Mouse (Mus musculus) embryonic facial prominence, embryonic 11.5 days (tissue): ENCODE measurements around the gene Rasgef1b. TPM values are rescaled to one million over a fixed set of nuclear protein-coding genes. Genes with fewer than 3 reads are reported as not detected.

Source experiments
- ATAC-seq: fragments of 200-750 bp; cut with Nextera tagmentation; replicated peaks from 2 replicates; pipeline ENCODE4 v1.8.0; 2017; ENCODE audit warnings: low read depth; ENCODE audit not compliant: insufficient number of reproducible peaks, low FRiP score, low TSS enrichment
- DNase-seq: peaks from one replicate; pipeline ENCODE4 v3.0.0-alpha.2; 2015; ENCODE audit warnings: low spot score
- H3K27ac ChIP-seq: fragments of 300-500 bp; sonication (generic); replicated peaks from 2 replicates; pipeline ENCODE4 v1.5.1; 2014; ENCODE audit warnings: mild to moderate bottlenecking, low read depth, low read length, control low read depth
- H3K27me3 ChIP-seq: fragments of 300-500 bp; sonication (generic); 2 replicates; pipeline ENCODE4 v1.6.1; 2014; ENCODE audit warnings: mild to moderate bottlenecking, low read length, moderate library complexity, mixed read lengths; ENCODE audit not compliant: control insufficient read depth, insufficient read depth
- H3K36me3 ChIP-seq: fragments of 300-500 bp; sonication (generic); replicated peaks from 2 replicates; pipeline ENCODE4 v1.6.1; 2014; ENCODE audit warnings: low read depth, mild to moderate bottlenecking, low read length, moderate library complexity, mixed read lengths; ENCODE audit not compliant: control insufficient read depth, insufficient read depth
- H3K4me1 ChIP-seq: fragments of 300-500 bp; sonication (generic); 2 replicates; pipeline ENCODE4 v1.6.1; 2014; ENCODE audit warnings: low read length, mixed read lengths; ENCODE audit not compliant: control insufficient read depth, insufficient read depth
- H3K4me2 ChIP-seq: fragments of 300-500 bp; sonication (generic); 2 replicates; pipeline ENCODE4 v1.6.1; 2014; ENCODE audit warnings: low read depth, mild to moderate bottlenecking, control low read depth, low read length, moderate library complexity
- H3K4me3 ChIP-seq: fragments of 300-500 bp; sonication (generic); 2 replicates; pipeline ENCODE4 v1.5.1; 2014; ENCODE audit warnings: low read depth, low read length, control low read depth
- H3K9ac ChIP-seq: fragments of 300-500 bp; sonication (generic); replicated peaks from 2 replicates; pipeline ENCODE4 v1.6.1; 2014; ENCODE audit warnings: mild to moderate bottlenecking, control low read depth, low read length
- H3K9me3 ChIP-seq: fragments of 300-500 bp; sonication (generic); replicated peaks from 2 replicates; pipeline ENCODE4 v1.6.1; 2016; ENCODE audit warnings: mild to moderate bottlenecking, low read length, inconsistent platforms, mixed read lengths; ENCODE audit not compliant: control insufficient read depth
- WGBS: fragments of 180-500 bp; shearing (Covaris S2); extraction: QIAGEN DNeasy Blood & Tissue Kit; methylation state at CpG from one replicate; pipeline ENCODE4 v1.1.7; 2014; 5-methylcytosine and 5-hydroxymethylcytosine counted together
- polyA plus RNA-seq: library from polyadenylated mRNA; unstranded; fragments of >200 nt; fragmentation: Nextera tagmentation; extraction: Ambion mirVana; gene quantifications from 2 replicates; pipeline ENCODE4 v1.2.1, GENCODE M21; 2014

The Rasgef1b gene
- polyA plus RNA-seq, 1 experiment from 2014 or later = 14.2 TPM

DNA sequence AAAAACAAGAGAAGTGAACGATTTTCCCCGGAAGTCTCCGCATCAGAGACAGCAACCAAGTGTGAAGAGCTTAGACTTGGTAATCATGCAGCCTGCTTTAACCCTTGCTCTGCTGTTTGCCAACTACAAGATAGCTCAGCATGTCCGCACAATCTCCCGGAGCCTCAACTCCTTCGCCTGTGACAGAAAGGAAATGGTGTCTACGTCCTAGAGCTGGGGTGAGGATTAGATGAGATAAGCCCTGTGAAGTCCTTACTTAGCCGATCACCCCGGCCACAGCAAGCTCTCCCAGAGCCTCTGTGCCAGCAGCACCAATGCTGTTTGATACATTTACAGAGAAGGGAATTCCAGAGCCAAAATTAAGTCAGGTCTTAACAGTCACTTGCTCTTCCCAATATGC is 235.0 kb downstream of the Rasgef1b start:
- no peak overlapping the region for H3K9ac ChIP-seq
- no peaks in the 10 kb centered on the region for H3K4me1 ChIP-seq
- no peaks in the 10 kb centered on the region for H3K27me3 ChIP-seq
- WGBS = 77% methylated on average over 9 of the region's 9 CpGs
- no peak for ATAC-seq
- H3K9me3 ChIP-seq = no peaks in the 10 kb centered on the region
- DNase-seq = no peak
- no peak overlapping the region for H3K4me3 ChIP-seq
- no peaks in the 10 kb centered on the region for H3K36me3 ChIP-seq
- H3K27ac ChIP-seq = no peak overlapping the region
- H3K4me2 ChIP-seq = no peak overlapping the region

DNA sequence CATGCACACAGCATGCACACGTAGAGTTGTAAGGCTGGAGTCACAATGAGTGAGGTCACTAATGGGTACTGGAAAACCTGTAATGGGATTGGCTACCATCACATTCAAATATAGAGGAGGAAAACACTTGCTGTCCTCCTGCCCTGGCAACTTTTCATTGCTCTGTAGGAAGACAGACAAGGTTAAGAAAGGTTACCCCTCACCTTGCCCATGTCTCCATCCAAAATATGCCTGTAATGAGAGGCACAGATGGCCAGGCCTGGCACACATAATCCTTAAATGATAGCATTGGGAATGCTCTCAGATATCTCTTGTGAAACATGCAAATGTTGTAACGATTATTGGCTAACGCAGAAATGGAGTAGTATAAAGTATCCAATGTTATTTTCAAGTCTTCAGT is 235.8 kb downstream of the Rasgef1b start:
- H3K27me3 ChIP-seq = no peaks in the 10 kb centered on the region
- no peak overlapping the region for H3K27ac ChIP-seq
- no peak for ATAC-seq
- H3K4me3 ChIP-seq = no peak overlapping the region
- DNase-seq = no peak
- H3K4me2 ChIP-seq = no peak overlapping the region
- H3K9me3 ChIP-seq = no peaks in the 10 kb centered on the region
- WGBS = 85% methylated on average over 3 of the region's 3 CpGs
- no peak overlapping the region for H3K9ac ChIP-seq
- no peaks in the 10 kb centered on the region for H3K36me3 ChIP-seq
- no peaks in the 10 kb centered on the region for H3K4me1 ChIP-seq

DNA sequence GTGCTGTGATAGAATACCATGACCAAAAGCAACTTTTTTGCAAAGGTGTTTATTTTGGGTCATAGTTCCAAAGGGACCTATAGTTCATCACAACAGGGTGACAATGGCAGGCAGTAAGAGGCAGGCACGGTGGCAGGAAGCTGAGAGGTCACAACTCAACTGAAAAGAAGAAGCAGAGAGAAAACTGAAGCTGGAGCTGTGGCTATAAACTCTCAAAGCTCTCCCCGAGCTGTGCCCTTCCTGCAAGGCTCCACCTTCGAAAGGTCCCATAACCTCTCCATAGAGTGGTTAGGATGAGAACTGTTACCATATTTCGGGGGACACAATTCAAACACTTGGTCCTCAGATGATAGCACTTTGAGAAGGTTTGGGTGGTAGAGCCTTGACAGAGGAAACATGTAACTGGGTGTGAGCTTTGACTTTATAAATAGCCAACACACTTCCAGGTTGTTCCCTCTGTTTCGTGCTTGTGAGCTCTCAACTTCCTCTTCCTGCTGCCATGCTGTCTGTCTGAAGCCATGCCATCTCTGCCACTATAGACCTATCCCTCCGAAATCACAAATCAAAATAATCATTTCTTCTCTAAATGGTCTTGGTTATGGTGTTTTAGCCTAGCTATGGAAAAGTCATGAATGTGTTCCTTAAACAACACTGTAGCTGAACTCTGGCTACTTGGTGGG is 240.2 kb downstream of the Rasgef1b start:
- no peaks in the 10 kb centered on the region for H3K27me3 ChIP-seq
- WGBS = 86% methylated on average over 6 of the region's 6 CpGs

DNA sequence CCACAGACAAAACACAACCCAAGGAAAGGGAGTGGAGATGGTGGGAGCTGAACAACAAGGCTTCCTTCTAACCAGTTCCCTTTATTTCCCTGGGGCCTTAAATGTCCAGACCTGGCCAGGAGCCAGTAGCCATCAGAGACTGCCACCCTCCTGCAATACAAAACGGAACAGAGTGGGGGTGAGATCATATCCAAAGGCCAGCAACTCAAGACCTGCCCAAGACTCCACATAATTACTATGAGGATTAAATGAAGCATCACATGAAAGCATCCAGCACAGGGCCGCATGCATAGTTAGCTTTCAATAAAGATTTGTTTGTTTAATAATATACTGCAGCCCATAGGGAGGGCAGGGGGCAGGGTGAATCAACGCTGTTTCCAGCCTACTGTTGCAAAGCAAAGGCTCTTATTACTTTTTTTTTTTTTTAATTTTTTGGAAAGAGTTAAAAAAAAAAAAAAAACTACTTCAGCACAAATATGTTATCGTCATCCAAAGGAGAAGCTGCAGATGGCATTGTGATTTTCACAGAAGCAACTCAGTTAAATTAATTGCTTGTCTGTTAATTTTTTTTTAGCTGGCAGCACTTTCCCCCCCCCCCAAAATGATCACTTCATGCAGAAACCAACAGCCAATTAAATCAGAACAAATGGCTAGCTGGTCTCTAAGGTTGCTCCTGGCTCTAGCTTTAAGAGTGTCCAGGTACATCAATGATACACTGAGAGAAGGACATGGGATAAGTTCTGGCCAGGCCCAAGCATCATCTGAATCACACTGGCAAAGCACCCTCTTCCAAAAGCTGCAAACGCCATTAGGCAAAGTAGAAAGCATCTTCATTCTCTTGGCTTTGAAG is 241.6 kb downstream of the Rasgef1b start:
- ATAC-seq (no peak), DNase-seq (no peak)
- Histone ChIP-seq H3K4me2 (no peak overlapping the region), H3K27ac (no peak overlapping the region), H3K9me3 (no peaks in the 10 kb centered on the region), H3K9ac (no peak overlapping the region), H3K36me3 (no peaks in the 10 kb centered on the region), H3K4me1 (no peaks in the 10 kb centered on the region), H3K27me3 (no peaks in the 10 kb centered on the region), H3K4me3 (no peak overlapping the region)
- 66% methylated on average over 5 of the region's 5 CpGs for WGBS

More for the DNA sequence above, 240.2 kb downstream of the Rasgef1b start:
- H3K4me1 ChIP-seq = no peaks in the 10 kb centered on the region
- ATAC-seq (no peak), DNase-seq (no peak)
- no peaks in the 10 kb centered on the region for H3K36me3 ChIP-seq
- no peak overlapping the region for H3K9ac ChIP-seq
- H3K4me2 ChIP-seq = no peak overlapping the region
- H3K9me3 ChIP-seq = no peaks in the 10 kb centered on the region
- no peak overlapping the region for H3K4me3 ChIP-seq
- H3K27ac ChIP-seq = no peak overlapping the region

DNA sequence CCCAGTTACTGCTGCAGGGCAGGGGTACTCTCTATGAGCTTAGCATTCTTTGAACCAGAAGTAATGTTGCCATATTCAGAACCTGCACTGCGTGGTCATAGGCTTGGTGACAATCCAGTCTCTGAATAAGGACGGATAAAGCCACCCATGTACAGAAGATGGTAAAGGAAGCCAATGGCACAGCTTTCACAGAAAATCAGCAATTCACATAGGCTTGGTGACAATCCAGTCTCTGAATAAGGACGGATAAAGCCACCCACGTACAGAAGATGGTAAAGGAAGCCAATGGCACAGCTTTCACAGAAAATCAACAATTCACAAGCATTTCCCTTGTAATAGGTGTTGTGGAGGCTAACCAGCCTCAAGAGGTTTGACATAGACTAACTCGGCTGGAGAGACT is 245.7 kb downstream of the Rasgef1b start:
- Histone ChIP-seq H3K36me3 (no peaks in the 10 kb centered on the region), H3K4me1 (no peaks in the 10 kb centered on the region; the same call in 1 of the 2 replicates), H3K9me3 (no peaks in the 10 kb centered on the region), H3K27me3 (no peaks in the 10 kb centered on the region), H3K9ac (no peak overlapping the region), H3K4me3 (no peak overlapping the region), H3K4me2 (no peak overlapping the region), H3K27ac (no peak overlapping the region)
- ATAC-seq = no peak
- DNase-seq = no peak
- WGBS = 84% methylated on average over 5 of the region's 5 CpGs

DNA sequence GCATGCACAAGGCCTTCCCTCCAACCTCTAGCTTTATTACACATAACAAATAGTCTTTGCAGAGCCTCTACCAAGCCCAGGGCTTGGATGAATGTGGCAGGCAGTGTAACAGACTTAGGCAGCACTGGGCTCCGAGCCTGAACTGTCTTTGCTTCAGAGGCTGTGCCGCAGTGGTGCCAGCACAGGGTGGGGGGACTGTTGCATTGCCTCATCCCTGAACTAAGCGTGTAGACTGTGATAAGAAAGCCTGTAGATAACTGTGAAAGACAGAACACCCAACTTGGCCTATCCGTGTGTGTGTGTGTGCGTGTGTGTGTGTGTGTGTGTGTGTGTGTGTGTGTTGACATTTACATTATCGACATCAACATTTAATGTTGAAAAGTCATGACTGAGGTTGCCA is 246.3 kb downstream of the Rasgef1b start:
- H3K9me3 ChIP-seq = no peaks in the 10 kb centered on the region
- H3K4me2 ChIP-seq = no peak overlapping the region
- no peak overlapping the region for H3K9ac ChIP-seq
- DNase-seq = no peak
- H3K4me3 ChIP-seq = no peak overlapping the region
- no peak overlapping the region for H3K27ac ChIP-seq
- 88% methylated on average over 6 of the region's 6 CpGs for WGBS
- no peaks in the 10 kb centered on the region for H3K27me3 ChIP-seq
- H3K36me3 ChIP-seq = no peaks in the 10 kb centered on the region
- no peak for ATAC-seq
- no peaks in the 10 kb centered on the region; the same call in 1 of the 2 replicates for H3K4me1 ChIP-seq

DNA sequence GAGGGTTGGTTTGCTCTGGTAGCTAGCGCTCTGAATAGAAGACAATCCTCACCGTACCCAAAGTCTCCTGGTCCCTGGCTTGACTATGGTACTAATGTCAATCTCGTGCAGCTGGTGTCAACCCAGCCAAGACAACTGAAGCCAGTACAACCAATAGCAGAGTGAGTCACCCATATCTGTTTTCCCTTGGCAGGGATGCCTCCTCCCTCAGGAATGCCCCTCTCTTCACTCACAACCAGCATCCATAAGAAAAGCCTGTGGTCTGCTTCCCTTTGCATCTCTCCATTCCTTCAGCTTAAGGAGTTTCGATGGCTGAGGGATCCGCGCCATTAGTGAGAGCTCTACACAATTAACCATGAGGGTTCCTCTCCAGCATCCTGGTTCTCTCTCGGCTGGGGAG is 246.8 kb downstream of the Rasgef1b start:
- DNase-seq (no peak), ATAC-seq (no peak)
- H3K36me3 ChIP-seq = no peaks in the 10 kb centered on the region
- H3K27ac ChIP-seq = no peak overlapping the region
- no peak overlapping the region for H3K4me2 ChIP-seq
- H3K4me1 ChIP-seq = no peaks in the 10 kb centered on the region; the same call in 1 of the 2 replicates
- no peak overlapping the region for H3K9ac ChIP-seq
- no peak overlapping the region for H3K4me3 ChIP-seq
- H3K27me3 ChIP-seq = no peaks in the 10 kb centered on the region
- H3K9me3 ChIP-seq = no peaks in the 10 kb centered on the region
- WGBS = 87% methylated on average over 7 of the region's 7 CpGs
